Mouse (Mus musculus): Measurements from ENCODE around the gene Chst1. TPM values are rescaled to one million over a fixed set of nuclear protein-coding genes. Genes with fewer than 3 reads are reported as not detected.

The Chst1 gene
- polyA plus RNA-seq, 1 experiment = 5.3 TPM

- no peak for TF ChIP-seq CTCF (IDR thresholded peaks at IDR 0.05; ENCODE audit: borderline replicate concordance, insufficient read depth, low read length)
- no peak for TF ChIP-seq POLR2A (IDR thresholded peaks at IDR 0.05; ENCODE audit: low read depth, low read length)
- no peaks in the 10 kb centered on the region for H3K4me1 ChIP-seq (ENCODE audit: control insufficient read depth, insufficient read depth, low read length)
- H3K27ac ChIP-seq (ENCODE audit: insufficient read depth, low read length) = no peak overlapping the region
- no peak overlapping the region for H3K4me3 ChIP-seq (ENCODE audit: insufficient read depth, low read length)
Observed at GRCm38 (mm10) chr2:92594929-92595730, 4.4 kb upstream of the Chst1 start.

- Histone ChIP-seq H3K4me1 (ENCODE audit: control insufficient read depth, insufficient read depth, low read length) (peaks cover 11% of the 10 kb centered on the region), H3K27ac (ENCODE audit: insufficient read depth, low read length) (no peak overlapping the region), H3K4me3 (ENCODE audit: insufficient read depth, low read length) (no peak overlapping the region)
- TF ChIP-seq CTCF (IDR thresholded peaks at IDR 0.05; ENCODE audit: borderline replicate concordance, insufficient read depth, low read length) (peak; percentile 33; the same call in 1 of the 2 replicates), POLR2A (IDR thresholded peaks at IDR 0.05; ENCODE audit: low read depth, low read length) (no peak)
Observed at GRCm38 (mm10) chr2:92597291-92597690, 2.2 kb upstream of the Chst1 start.

DNA sequence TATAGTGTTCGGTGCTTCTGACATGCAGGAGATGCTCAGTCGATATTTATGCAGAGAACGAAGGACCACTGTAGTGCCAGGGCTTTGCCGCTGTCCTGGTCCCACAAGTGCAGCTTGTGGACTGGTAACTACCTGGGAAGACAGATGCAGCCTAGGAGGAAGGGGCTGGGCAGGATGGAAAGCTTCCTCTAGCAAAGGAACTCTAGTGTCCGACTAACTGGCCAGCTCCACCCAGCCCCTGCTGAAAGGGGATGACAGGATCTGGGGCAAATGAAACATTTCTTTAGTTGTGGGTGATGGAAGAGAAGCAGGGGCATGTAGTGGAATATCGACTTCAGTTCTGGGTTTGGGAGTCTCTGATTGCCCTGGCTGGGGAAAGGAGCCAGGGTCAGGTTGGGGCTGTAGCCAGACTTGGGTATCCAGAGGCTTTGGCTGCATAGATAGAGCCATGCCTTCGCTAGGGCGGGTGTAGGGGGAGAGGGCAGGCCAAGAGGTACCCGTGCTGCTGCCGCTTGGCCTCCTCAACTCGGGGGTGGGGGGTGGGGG, 493 bp upstream of the Chst1 start:
- H3K27ac ChIP-seq (ENCODE audit: insufficient read depth, low read length) = no peak overlapping the region
- no peak for TF ChIP-seq CTCF (IDR thresholded peaks at IDR 0.05; ENCODE audit: borderline replicate concordance, insufficient read depth, low read length)
- TF ChIP-seq POLR2A (IDR thresholded peaks at IDR 0.05; ENCODE audit: low read depth, low read length) = no peak
- no peak overlapping the region for H3K4me3 ChIP-seq (ENCODE audit: insufficient read depth, low read length)
- H3K4me1 ChIP-seq (ENCODE audit: control insufficient read depth, insufficient read depth, low read length) = peaks cover 11% of the 10 kb centered on the region

DNA sequence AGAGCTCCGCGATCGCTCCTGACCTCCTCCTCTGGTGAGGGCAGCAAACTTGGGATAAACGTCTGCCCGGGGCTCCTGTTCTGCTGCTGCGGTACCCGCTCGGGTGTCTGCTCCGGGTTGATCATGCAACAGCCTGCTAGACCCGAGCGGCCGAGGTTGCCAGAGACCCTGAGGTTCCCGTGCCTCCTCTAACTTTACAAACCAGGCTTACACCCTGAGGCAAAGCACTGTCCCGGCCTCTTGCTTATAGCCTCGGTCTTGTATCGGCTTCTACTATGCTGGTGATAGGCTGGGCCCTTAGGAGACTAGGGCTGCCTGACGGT, 802 bp downstream of the Chst1 start:
- peak overlapping the region; percentile 42 for H3K4me3 ChIP-seq (ENCODE audit: insufficient read depth, low read length)
- H3K27ac ChIP-seq (ENCODE audit: insufficient read depth, low read length) = no peak overlapping the region
- no peak for TF ChIP-seq POLR2A (IDR thresholded peaks at IDR 0.05; ENCODE audit: low read depth, low read length)
- TF ChIP-seq CTCF (IDR thresholded peaks at IDR 0.05; ENCODE audit: borderline replicate concordance, insufficient read depth, low read length) = no peak
- H3K4me1 ChIP-seq (ENCODE audit: control insufficient read depth, insufficient read depth, low read length) = peaks cover 11% of the 10 kb centered on the region

GRCm38 (mm10) chr2:92601246-92601645, 1.7 kb downstream of the Chst1 start:
- Histone ChIP-seq H3K4me1 (ENCODE audit: control insufficient read depth, insufficient read depth, low read length) (peaks cover 11% of the 10 kb centered on the region), H3K27ac (ENCODE audit: insufficient read depth, low read length) (no peak overlapping the region), H3K4me3 (ENCODE audit: insufficient read depth, low read length) (no peak overlapping the region)
- no peak for TF ChIP-seq POLR2A (IDR thresholded peaks at IDR 0.05; ENCODE audit: low read depth, low read length)
- no peak for TF ChIP-seq CTCF (IDR thresholded peaks at IDR 0.05; ENCODE audit: borderline replicate concordance, insufficient read depth, low read length)

GRCm38 (mm10) chr2:92602073-92602472, 2.6 kb downstream of the Chst1 start:
- H3K4me3 ChIP-seq (ENCODE audit: insufficient read depth, low read length) = no peak overlapping the region
- no peak overlapping the region for H3K27ac ChIP-seq (ENCODE audit: insufficient read depth, low read length)
- H3K4me1 ChIP-seq (ENCODE audit: control insufficient read depth, insufficient read depth, low read length) = peaks cover 11% of the 10 kb centered on the region
- TF ChIP-seq POLR2A (IDR thresholded peaks at IDR 0.05; ENCODE audit: low read depth, low read length) = no peak
- no peak for TF ChIP-seq CTCF (IDR thresholded peaks at IDR 0.05; ENCODE audit: borderline replicate concordance, insufficient read depth, low read length)

DNA sequence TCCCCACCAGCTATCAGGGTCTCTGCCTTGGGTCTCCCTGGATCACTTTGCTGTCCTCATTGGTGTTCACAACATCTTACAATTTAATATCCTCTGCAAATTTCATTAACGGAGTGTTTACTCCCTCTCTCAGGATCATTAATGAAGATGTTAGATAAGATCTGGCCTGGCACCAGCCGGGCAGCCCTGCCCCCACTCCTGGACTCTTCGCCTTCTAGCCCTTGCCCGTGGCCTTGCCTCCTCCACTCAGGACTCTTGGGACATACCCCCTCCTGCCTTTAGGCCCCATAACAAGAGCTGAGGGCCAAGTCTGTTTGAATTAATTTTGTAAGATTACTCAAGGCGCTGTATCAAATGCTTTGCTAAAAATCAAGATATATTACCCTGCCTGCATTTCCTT, 4.1 kb downstream of the Chst1 start:
- Histone ChIP-seq H3K27ac (ENCODE audit: insufficient read depth, low read length) (no peak overlapping the region), H3K4me3 (ENCODE audit: insufficient read depth, low read length) (no peak overlapping the region), H3K4me1 (ENCODE audit: control insufficient read depth, insufficient read depth, low read length) (peaks cover 11% of the 10 kb centered on the region)
- no peak for TF ChIP-seq CTCF (IDR thresholded peaks at IDR 0.05; ENCODE audit: borderline replicate concordance, insufficient read depth, low read length)
- no peak for TF ChIP-seq POLR2A (IDR thresholded peaks at IDR 0.05; ENCODE audit: low read depth, low read length)

DNA sequence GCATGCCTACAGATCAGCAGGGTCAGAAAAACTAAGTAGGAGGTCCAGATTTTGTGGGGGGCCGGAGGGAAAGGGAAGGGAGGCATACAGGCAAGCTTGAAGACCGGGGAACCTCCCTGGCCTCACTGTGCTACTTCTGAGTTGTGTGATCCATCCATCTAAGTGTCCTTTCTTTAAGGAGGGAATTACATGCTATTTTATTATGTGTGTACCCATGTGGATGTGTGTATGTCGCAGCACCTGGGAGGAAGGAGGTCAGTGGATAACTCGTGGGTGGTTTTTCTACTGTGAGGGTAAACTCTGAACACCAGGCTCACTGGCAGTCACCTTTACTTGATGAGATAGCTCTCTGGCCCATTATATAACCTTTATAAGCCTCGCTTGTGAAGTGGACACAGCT, 5.1 kb downstream of the Chst1 start:
- Histone ChIP-seq H3K4me3 (ENCODE audit: insufficient read depth, low read length) (no peak overlapping the region), H3K4me1 (ENCODE audit: control insufficient read depth, insufficient read depth, low read length) (peaks cover 11% of the 10 kb centered on the region), H3K27ac (ENCODE audit: insufficient read depth, low read length) (no peak overlapping the region)
- no peak for TF ChIP-seq CTCF (IDR thresholded peaks at IDR 0.05; ENCODE audit: borderline replicate concordance, insufficient read depth, low read length)
- TF ChIP-seq POLR2A (IDR thresholded peaks at IDR 0.05; ENCODE audit: low read depth, low read length) = no peak

GRCm38 (mm10) chr2:92605995-92606394, 6.5 kb downstream of the Chst1 start:
- H3K4me1 ChIP-seq (ENCODE audit: control insufficient read depth, insufficient read depth, low read length) = peaks cover 9% of the 10 kb centered on the region
- H3K4me3 ChIP-seq (ENCODE audit: insufficient read depth, low read length) = no peak overlapping the region
- no peak overlapping the region for H3K27ac ChIP-seq (ENCODE audit: insufficient read depth, low read length)
- no peak for TF ChIP-seq CTCF (IDR thresholded peaks at IDR 0.05; ENCODE audit: borderline replicate concordance, insufficient read depth, low read length)
- TF ChIP-seq POLR2A (IDR thresholded peaks at IDR 0.05; ENCODE audit: low read depth, low read length) = no peak

DNA sequence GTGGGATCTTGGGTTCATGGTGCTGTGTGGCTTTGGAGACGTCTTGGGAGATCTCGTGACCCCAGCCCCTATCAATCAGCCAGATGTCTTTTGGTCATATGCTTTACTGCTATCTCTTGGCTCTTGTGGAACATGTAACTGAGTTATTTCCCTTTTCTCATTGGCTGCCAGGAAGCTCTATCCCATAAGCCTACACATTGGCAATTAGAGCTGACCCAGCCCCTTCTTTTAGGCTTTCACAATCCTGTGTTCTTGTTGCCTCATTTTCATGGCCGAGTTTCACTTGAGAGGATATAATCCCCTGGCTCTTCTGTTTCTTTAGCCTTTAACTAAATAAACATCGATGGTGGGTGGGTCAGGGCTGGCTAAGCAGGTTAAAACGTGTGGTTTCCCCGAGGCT, 7.6 kb downstream of the Chst1 start:
- TF ChIP-seq CTCF (IDR thresholded peaks at IDR 0.05; ENCODE audit: borderline replicate concordance, insufficient read depth, low read length) (no peak), POLR2A (IDR thresholded peaks at IDR 0.05; ENCODE audit: low read depth, low read length) (no peak)
- Histone ChIP-seq H3K4me3 (ENCODE audit: insufficient read depth, low read length) (no peak overlapping the region), H3K27ac (ENCODE audit: insufficient read depth, low read length) (no peak overlapping the region), H3K4me1 (ENCODE audit: control insufficient read depth, insufficient read depth, low read length) (peaks cover 1% of the 10 kb centered on the region; the same call in 1 of the 2 replicates)
